Mouse (Mus musculus) bone marrow, adult 2 months (tissue): ENCODE measurements at regions not wholly inside any gene's neighbourhood (a gene's known extent, or its start where the extent isn't known, plus 50 kb on each side); places are given as distances from the start of the nearest gene placed in this dataset.

Experiments
- CTCF ChIP-seq: fragments of 200-500 bp; IDR thresholded peaks from 2 replicates; pipeline ENCODE4 v1.5.1; 2011; ENCODE audit warnings: low read length, control low read depth; ENCODE audit not compliant: control insufficient read depth, insufficient read depth
- POLR2A ChIP-seq: fragments of 200-500 bp; IDR thresholded peaks from 2 replicates; pipeline ENCODE4 v1.6.1; 2011; ENCODE audit warnings: low read depth, mild to moderate bottlenecking, control low read depth, low read length, borderline replicate concordance; ENCODE audit not compliant: control insufficient read depth

DNA sequence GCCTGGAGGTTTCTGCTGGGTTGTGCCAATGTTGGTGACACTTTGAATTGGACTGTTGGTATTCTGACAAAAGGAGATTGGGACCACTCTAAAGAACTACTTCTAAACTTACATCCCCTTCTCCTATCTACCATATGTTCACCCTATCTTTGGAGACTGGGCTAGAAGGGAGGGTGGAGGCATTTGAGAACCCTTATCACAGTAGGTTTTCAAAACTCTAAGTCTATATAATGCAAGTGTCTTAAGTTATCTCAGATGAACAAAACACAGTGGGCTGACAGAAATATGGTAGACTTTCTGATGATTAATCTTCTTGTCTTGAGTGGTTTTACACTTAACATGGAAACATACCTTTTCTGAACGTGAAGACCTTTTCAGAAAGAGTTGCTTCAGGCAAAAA lies 486.9 kb downstream of the Adgrl2 start:
- TF ChIP-seq CTCF: no peak
- no peak for TF ChIP-seq POLR2A
